Mouse (Mus musculus) ovary, postnatal 10 days (tissue): Measurements from ENCODE around the gene BC107364.
"Not testable (repeated sequence)": the region's sequence is repeated elsewhere in the genome, so short reads cannot be mapped to it uniquely, and the experiment has no call there.

Experiments
- DNase-seq: peaks from one replicate; pipeline ENCODE4 v3.0.0; 2022; ENCODE audit warnings: low spot score

Gene BC107364

GRCm38 (mm10) chr3:96414126-96414950 is 37.8 kb downstream of the BC107364 start:
- peak; percentile 34 for DNase-seq

- no peak for DNase-seq
Measured at GRCm38 (mm10) chr3:96413581-96414125, 38.5 kb downstream of the BC107364 start.

GRCm38 (mm10) chr3:96411821-96412220 is 40.3 kb downstream of the BC107364 start:
- no peak for DNase-seq

GRCm38 (mm10) chr3:96410966-96411365 is 41.1 kb downstream of the BC107364 start:
- no peak for DNase-seq

- DNase-seq, result no peak
Measured at GRCm38 (mm10) chr3:96409701-96410246, 42.3 kb downstream of the BC107364 start.

GRCm38 (mm10) chr3:96408111-96408510 is 44.0 kb downstream of the BC107364 start:
- not testable (repeated sequence) for DNase-seq

GRCm38 (mm10) chr3:96405541-96406503 is 46.3 kb downstream of the BC107364 start:
- no peak for DNase-seq

GRCm38 (mm10) chr3:96405004-96405403 is 47.1 kb downstream of the BC107364 start:
- no peak for DNase-seq

- no peak for DNase-seq
Measured at GRCm38 (mm10) chr3:96404450-96404849, 47.7 kb downstream of the BC107364 start.

- no peak for DNase-seq
Measured at GRCm38 (mm10) chr3:96403016-96403415, 49.1 kb downstream of the BC107364 start.

GRCm38 (mm10) chr3:96401832-96402501 is 50.1 kb downstream of the BC107364 start:
- peak; percentile 2 for DNase-seq

- DNase-seq, result no peak
Measured at GRCm38 (mm10) chr3:96401474-96401831, 50.7 kb downstream of the BC107364 start.

- DNase-seq, result no peak
Measured at GRCm38 (mm10) chr3:96398911-96399310, 53.2 kb downstream of the BC107364 start.

- DNase-seq, result no peak
Measured at GRCm38 (mm10) chr3:96396857-96397256, 55.2 kb downstream of the BC107364 start.

- not testable (repeated sequence) for DNase-seq
Measured at GRCm38 (mm10) chr3:96387202-96387601, 64.9 kb downstream of the BC107364 start.
